Mouse (Mus musculus): Measurements from ENCODE around the gene Ddx28. TPM values are rescaled to one million over a fixed set of nuclear protein-coding genes. Genes with fewer than 3 reads are reported as not detected.
"Not testable (repeated sequence)": the region's sequence is repeated elsewhere in the genome, so short reads cannot be mapped to it uniquely, and the experiment has no call there.

The Ddx28 gene
- polyA plus RNA-seq, 1 experiment, result 6.6 TPM

GRCm38 (mm10) chr8:105991546-105991945 is 20.1 kb downstream of the Ddx28 start:
- Histone ChIP-seq H3K4me1 (ENCODE audit: control insufficient read depth, insufficient read depth, insufficient read length) (peaks cover 15% of the 10 kb centered on the region; the same call in 1 of the 2 replicates), H3K36me3 (ENCODE audit: control insufficient read depth, insufficient read depth, low read length) (no peaks in the 10 kb centered on the region), H3K27me3 (ENCODE audit: control insufficient read depth, insufficient read depth, low read length) (no peaks in the 10 kb centered on the region), H3K27ac (ENCODE audit: insufficient read depth, low read length) (no peak overlapping the region), H3K4me3 (ENCODE audit: extremely low read depth, insufficient read depth, insufficient read length) (no peak overlapping the region)
- WGBS, result 79% methylated on average over 2 of the region's 2 CpGs
- TF ChIP-seq CTCF (IDR thresholded peaks at IDR 0.05; ENCODE audit: extremely low read depth, insufficient read depth, insufficient read length, insufficient replicate concordance) (no peak), POLR2A (IDR thresholded peaks at IDR 0.05; ENCODE audit: low read depth, low read length) (no peak)
- DNase-seq (ENCODE audit: low read depth in 1 of 2, low spot score in 2 of 2), result no peak

DNA sequence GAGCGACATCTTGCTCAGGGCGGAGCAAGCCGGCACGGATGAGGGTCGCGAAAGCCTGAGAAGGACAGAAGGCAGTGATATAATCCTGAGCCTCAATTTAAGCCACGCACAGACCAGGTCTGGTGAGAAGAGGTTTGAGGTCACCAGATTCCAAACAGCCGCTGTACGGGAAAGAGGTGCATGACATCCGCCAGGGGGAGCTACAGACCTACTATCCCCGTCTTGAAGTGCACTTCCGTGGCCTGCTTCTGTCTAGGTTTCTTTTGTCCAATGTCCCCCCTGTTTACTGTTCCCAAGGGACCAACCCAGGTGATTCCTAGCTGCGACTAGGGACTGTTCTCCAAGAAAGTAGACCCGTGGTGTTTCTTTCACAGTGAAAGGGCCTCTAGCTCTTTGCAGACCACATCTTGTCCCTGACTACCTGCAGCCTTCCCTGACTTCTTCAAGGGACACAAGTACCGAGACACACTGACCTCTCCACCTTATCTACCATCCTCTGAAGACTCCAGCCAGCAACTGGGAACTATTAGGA is 20.8 kb downstream of the Ddx28 start, which contains the start of gene Dus2:
Gene Dus2 (plus strand): TSS at position 482 of the 532 bp plus-strand sequence.
- peak; percentile 94 for TF ChIP-seq CTCF (IDR thresholded peaks at IDR 0.05; ENCODE audit: extremely low read depth, insufficient read depth, insufficient read length, insufficient replicate concordance)
- no peak for TF ChIP-seq POLR2A (IDR thresholded peaks at IDR 0.05; ENCODE audit: low read depth, low read length)
- Histone ChIP-seq H3K4me1 (ENCODE audit: control insufficient read depth, insufficient read depth, insufficient read length) (peaks cover 10% of the 10 kb centered on the region; the same call in 1 of the 2 replicates), H3K27me3 (ENCODE audit: control insufficient read depth, insufficient read depth, low read length) (no peaks in the 10 kb centered on the region), H3K36me3 (ENCODE audit: control insufficient read depth, insufficient read depth, low read length) (no peaks in the 10 kb centered on the region), H3K4me3 (ENCODE audit: extremely low read depth, insufficient read depth, insufficient read length) (no peak within 1 kb of the TSS), H3K27ac (ENCODE audit: insufficient read depth, low read length) (no peak within 1 kb of the TSS)
- WGBS, result 10% methylated on average over 15 of the region's 15 CpGs
- peak; percentile 68 to 84 for DNase-seq (ENCODE audit: low read depth in 1 of 2, low spot score in 2 of 2)

DNA sequence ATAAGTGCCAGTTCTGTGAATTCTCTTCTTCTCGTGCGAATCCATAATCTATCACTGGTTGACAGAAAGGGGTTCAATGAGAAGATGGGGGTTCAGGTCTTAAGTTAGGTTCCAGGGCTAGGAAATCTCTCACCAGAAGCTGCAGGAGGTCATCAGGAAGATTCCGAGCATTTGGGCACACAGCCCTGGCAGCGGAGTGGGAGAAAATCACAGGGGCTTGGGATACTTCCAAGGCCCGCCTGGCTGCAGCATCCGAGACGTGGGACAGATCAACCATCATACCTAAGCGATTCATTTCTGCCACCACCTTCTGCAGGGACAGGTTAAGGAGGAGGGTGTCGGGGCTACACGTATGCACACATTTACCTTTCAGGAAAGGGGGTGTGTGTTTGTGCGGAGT is 23.1 kb downstream of the Ddx28 start:
- WGBS, result 87% methylated on average over 11 of the region's 11 CpGs
- H3K27ac ChIP-seq (ENCODE audit: insufficient read depth, low read length), result no peak overlapping the region
- no peak for DNase-seq (ENCODE audit: low read depth in 1 of 2, low spot score in 2 of 2)
- H3K4me1 ChIP-seq (ENCODE audit: control insufficient read depth, insufficient read depth, insufficient read length), result peaks cover 9% of the 10 kb centered on the region; the same call in 1 of the 2 replicates
- H3K36me3 ChIP-seq (ENCODE audit: control insufficient read depth, insufficient read depth, low read length), result no peaks in the 10 kb centered on the region
- H3K27me3 ChIP-seq (ENCODE audit: control insufficient read depth, insufficient read depth, low read length), result no peaks in the 10 kb centered on the region
- no peak for TF ChIP-seq CTCF (IDR thresholded peaks at IDR 0.05; ENCODE audit: extremely low read depth, insufficient read depth, insufficient read length, insufficient replicate concordance)
- no peak for TF ChIP-seq POLR2A (IDR thresholded peaks at IDR 0.05; ENCODE audit: low read depth, low read length)
- no peak overlapping the region for H3K4me3 ChIP-seq (ENCODE audit: extremely low read depth, insufficient read depth, insufficient read length)

DNA sequence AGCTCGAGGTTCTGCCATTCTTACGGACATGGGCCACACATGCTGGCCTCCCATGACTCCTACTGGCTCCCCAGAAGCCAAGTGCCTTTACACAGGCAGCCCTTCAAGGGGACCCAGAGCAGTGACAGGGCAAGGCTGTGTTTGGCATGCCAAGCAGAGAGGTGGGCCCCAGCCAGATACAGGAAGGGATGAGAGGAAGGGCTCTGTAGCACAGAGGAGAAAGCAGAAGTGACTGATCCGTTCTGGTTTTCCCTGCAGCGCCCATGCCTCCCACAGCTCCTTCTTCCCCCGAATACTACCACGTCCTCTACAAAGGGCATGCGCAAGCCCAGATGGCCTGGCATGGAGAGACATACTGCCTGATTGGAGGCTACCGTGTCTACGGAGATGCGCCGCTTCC is 28.3 kb downstream of the Ddx28 start:
- not testable (repeated sequence) for H3K27me3 ChIP-seq (ENCODE audit: control insufficient read depth, insufficient read depth, low read length); H3K4me1 ChIP-seq (ENCODE audit: control insufficient read depth, insufficient read depth, insufficient read length); H3K36me3 ChIP-seq (ENCODE audit: control insufficient read depth, insufficient read depth, low read length); DNase-seq (ENCODE audit: low read depth in 1 of 2, low spot score in 2 of 2); H3K27ac ChIP-seq (ENCODE audit: insufficient read depth, low read length); H3K4me3 ChIP-seq (ENCODE audit: extremely low read depth, insufficient read depth, insufficient read length)
- WGBS, result 39% methylated on average over 11 of the region's 11 CpGs

- no peaks in the 10 kb centered on the region for H3K27me3 ChIP-seq (ENCODE audit: control insufficient read depth, insufficient read depth, low read length)
- H3K27ac ChIP-seq (ENCODE audit: insufficient read depth, low read length), result no peak overlapping the region
- H3K36me3 ChIP-seq (ENCODE audit: control insufficient read depth, insufficient read depth, low read length), result no peaks in the 10 kb centered on the region
- no peak for DNase-seq (ENCODE audit: low read depth in 1 of 2, low spot score in 2 of 2)
- 0 out of 2 replicates have a peak, but pooled peaks cover 2% of the 10 kb centered on the region for H3K4me1 ChIP-seq (ENCODE audit: control insufficient read depth, insufficient read depth, insufficient read length)
- TF ChIP-seq CTCF (IDR thresholded peaks at IDR 0.05; ENCODE audit: extremely low read depth, insufficient read depth, insufficient read length, insufficient replicate concordance) (no peak), POLR2A (IDR thresholded peaks at IDR 0.05; ENCODE audit: low read depth, low read length) (no peak)
- 90% methylated on average over 1 of the region's 1 CpGs for WGBS
- H3K4me3 ChIP-seq (ENCODE audit: extremely low read depth, insufficient read depth, insufficient read length), result no peak overlapping the region
These were observed 30.5 kb downstream of the Ddx28 start for GRCm38 (mm10) chr8:105981146-105981545.

DNA sequence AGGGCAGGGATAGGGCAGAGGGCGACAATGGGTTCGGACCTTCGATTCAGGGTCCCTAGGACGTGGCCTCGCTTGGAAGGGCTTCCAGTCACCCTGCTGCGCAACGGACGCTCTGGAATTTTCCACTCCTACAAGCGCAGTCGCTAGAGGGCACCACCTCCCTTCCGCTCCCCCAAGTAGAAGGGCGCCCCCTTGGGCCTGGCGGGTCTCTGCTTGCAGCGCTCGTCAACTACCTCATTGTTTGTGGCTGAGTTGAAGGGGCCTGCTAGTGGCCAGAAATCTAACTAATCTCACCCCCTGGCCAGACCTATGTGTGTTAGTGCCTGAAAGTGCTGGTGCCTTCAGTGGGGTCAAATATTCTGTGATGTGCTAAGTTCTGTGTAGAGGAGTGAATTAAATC is 32.4 kb downstream of the Ddx28 start, which contains the start of gene Dpep3:
Gene Dpep3 (minus strand): TSS at position 105 of the 400 bp plus-strand sequence.
- H3K36me3 ChIP-seq (ENCODE audit: control insufficient read depth, insufficient read depth, low read length), result no peaks in the 10 kb centered on the region
- H3K27me3 ChIP-seq (ENCODE audit: control insufficient read depth, insufficient read depth, low read length), result no peaks in the 10 kb centered on the region
- DNase-seq (ENCODE audit: low read depth in 1 of 2, low spot score in 2 of 2), result no peak
- 0 out of 2 replicates have a peak, but pooled peaks cover 2% of the 10 kb centered on the region for H3K4me1 ChIP-seq (ENCODE audit: control insufficient read depth, insufficient read depth, insufficient read length)
- no peak within 1 kb of the TSS for H3K27ac ChIP-seq (ENCODE audit: insufficient read depth, low read length)
- 90% methylated on average over 15 of the region's 15 CpGs for WGBS
- TF ChIP-seq CTCF (IDR thresholded peaks at IDR 0.05; ENCODE audit: extremely low read depth, insufficient read depth, insufficient read length, insufficient replicate concordance), result no peak
- no peak for TF ChIP-seq POLR2A (IDR thresholded peaks at IDR 0.05; ENCODE audit: low read depth, low read length)
- H3K4me3 ChIP-seq (ENCODE audit: extremely low read depth, insufficient read depth, insufficient read length), result no peak within 1 kb of the TSS

DNA sequence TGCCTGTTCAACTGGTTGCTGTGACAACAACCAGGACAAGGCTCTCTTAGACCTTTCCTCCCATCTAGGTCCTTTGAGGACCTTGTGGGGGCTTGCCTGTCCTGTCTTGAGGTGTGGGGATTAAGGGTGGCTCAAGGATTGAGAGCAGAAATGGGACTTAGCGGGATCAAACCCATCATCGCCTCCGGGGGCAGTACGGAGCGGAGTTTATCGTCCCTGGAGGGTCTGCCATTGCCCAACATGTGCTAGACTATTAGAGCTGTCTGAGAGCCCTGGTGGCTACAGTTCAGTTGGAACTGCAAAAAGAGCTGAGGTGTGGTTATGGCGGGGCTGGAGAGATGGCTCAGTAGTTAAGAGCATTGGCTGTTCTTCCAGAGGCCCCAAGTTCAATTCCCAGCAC is 36.3 kb downstream of the Ddx28 start:
- no peak overlapping the region for H3K27ac ChIP-seq (ENCODE audit: insufficient read depth, low read length)
- H3K4me3 ChIP-seq (ENCODE audit: extremely low read depth, insufficient read depth, insufficient read length), result no peak overlapping the region
- TF ChIP-seq POLR2A (IDR thresholded peaks at IDR 0.05; ENCODE audit: low read depth, low read length), result no peak
- no peak for TF ChIP-seq CTCF (IDR thresholded peaks at IDR 0.05; ENCODE audit: extremely low read depth, insufficient read depth, insufficient read length, insufficient replicate concordance)
- no peaks in the 10 kb centered on the region for H3K4me1 ChIP-seq (ENCODE audit: control insufficient read depth, insufficient read depth, insufficient read length)
- 83% methylated on average over 7 of the region's 7 CpGs for WGBS
- H3K36me3 ChIP-seq (ENCODE audit: control insufficient read depth, insufficient read depth, low read length), result no peaks in the 10 kb centered on the region
- H3K27me3 ChIP-seq (ENCODE audit: control insufficient read depth, insufficient read depth, low read length), result no peaks in the 10 kb centered on the region
- no peak for DNase-seq (ENCODE audit: low read depth in 1 of 2, low spot score in 2 of 2)

All from spleen, adult 2 months (tissue).